Mouse (Mus musculus) embryonic fibroblast, embryonic 13.5 days (primary cell): ENCODE results near the gene Tmem37.

Experiments
- CTCF ChIP-seq: IDR thresholded peaks from 2 replicates; pipeline ENCODE4 v1.5.1; 2011; ENCODE audit warnings: mild to moderate bottlenecking, control low read depth, low read length, moderate library complexity, borderline replicate concordance; ENCODE audit not compliant: insufficient read depth
- POLR2A ChIP-seq: IDR thresholded peaks from 2 replicates; pipeline ENCODE4 v1.6.1; 2011; ENCODE audit warnings: low read depth, mild to moderate bottlenecking, control low read depth, low read length, moderate library complexity

- no peak for TF ChIP-seq CTCF
- no peak for TF ChIP-seq POLR2A
These were observed 15.3 kb upstream of the Tmem37 start for GRCm38 (mm10) chr1:120089180-120089579.
